Mouse (Mus musculus): ENCODE measurements around the gene Atrnl1. TPM values are rescaled to one million over a fixed set of nuclear protein-coding genes. Genes with fewer than 3 reads are reported as not detected.
A peak's percentile ranks its signal among the peaks of the same experiment; 100 is the strongest.

Gene Atrnl1
- polyA plus RNA-seq, 1 experiment from 2014 or later: 6.9 TPM

DNA sequence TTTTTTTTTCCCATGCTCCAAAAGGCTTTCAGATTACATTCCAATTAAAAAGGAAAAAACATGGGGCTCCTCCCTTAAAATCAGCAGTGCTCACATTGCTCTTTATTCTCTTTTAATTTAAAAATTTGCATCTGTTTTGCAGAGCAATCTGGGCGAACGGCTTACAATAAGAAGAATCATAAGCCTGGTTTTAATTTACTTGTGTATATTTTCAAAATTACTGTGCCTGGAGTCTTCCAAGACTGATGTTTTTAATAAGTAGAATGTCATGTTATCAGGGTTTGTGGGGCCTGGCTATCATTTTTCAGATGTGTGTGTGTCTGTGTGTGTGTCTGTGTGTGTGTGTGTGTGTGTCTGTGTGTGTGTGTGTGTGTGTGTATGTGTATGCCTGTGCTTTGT lies 9.9 kb upstream of the Atrnl1 start:
- Histone ChIP-seq H3K4me3 (ENCODE audit: low read depth, low read length) (no peak overlapping the region), H3K9ac (ENCODE audit: low read length) (no peak overlapping the region), H3K27me3 (replicated peaks; ENCODE audit: control insufficient read depth, insufficient read depth, low read length) (no peaks in the 10 kb centered on the region), H3K4me1 (ENCODE audit: control insufficient read depth, insufficient read depth, low read length) (peaks cover 14% of the 10 kb centered on the region), H3K4me2 (ENCODE audit: low read length) (no peak overlapping the region), H3K27ac (ENCODE audit: low read depth, low read length) (no peak overlapping the region), H3K36me3 (ENCODE audit: control insufficient read depth, insufficient read depth, low read length) (no peaks in the 10 kb centered on the region), H3K9me3 (replicated peaks; ENCODE audit: control insufficient read depth, low read length) (no peaks in the 10 kb centered on the region)
- no peak for ATAC-seq
- no peak for DNase-seq (ENCODE audit: low spot score)
- 72% methylated on average over 2 of the region's 2 CpGs for WGBS

- no peak overlapping the region for H3K9ac ChIP-seq (ENCODE audit: low read length)
- no peaks in the 10 kb centered on the region for H3K9me3 ChIP-seq (replicated peaks; ENCODE audit: control insufficient read depth, low read length)
- DNase-seq (ENCODE audit: low spot score) (no peak), ATAC-seq (no peak)
- peaks cover 16% of the 10 kb centered on the region for H3K4me1 ChIP-seq (ENCODE audit: control insufficient read depth, insufficient read depth, low read length)
- H3K27me3 ChIP-seq (replicated peaks; ENCODE audit: control insufficient read depth, insufficient read depth, low read length): no peaks in the 10 kb centered on the region
- no peak overlapping the region for H3K4me3 ChIP-seq (ENCODE audit: low read depth, low read length)
- H3K27ac ChIP-seq (ENCODE audit: low read depth, low read length): no peak overlapping the region
- no peaks in the 10 kb centered on the region for H3K36me3 ChIP-seq (ENCODE audit: control insufficient read depth, insufficient read depth, low read length)
- H3K4me2 ChIP-seq (ENCODE audit: low read length): no peak overlapping the region
- 82% methylated on average over 3 of the region's 3 CpGs for WGBS
Measured at GRCm38 (mm10) chr19:57603593-57603992, 7.2 kb upstream of the Atrnl1 start.

DNA sequence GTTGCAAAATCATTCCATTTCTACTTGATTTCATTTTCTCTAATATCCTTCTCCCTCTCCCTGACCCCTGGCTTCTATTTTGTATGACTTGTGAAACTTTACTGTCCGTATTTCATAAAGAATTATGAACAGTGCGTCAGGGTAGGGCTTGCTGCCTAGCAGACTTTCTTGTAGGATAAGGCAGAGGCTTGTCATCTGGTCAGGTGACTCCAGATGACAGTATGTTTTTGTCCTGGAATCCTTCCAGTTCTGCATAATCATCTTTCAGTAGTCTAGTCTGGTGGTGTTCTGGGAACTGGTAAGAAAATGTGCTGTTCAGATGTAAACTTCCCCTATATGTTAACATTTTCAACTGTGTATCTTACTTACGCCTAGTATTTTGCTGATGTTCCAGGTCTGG lies 4.9 kb upstream of the Atrnl1 start:
- whole genome bisulfite sequencing: 93% methylated on average over 3 of the region's 3 CpGs
- H3K27ac ChIP-seq (ENCODE audit: low read depth, low read length): no peak overlapping the region

GRCm38 (mm10) chr19:57606351-57606750 lies 4.5 kb upstream of the Atrnl1 start:
- no peaks in the 10 kb centered on the region for H3K36me3 ChIP-seq (ENCODE audit: control insufficient read depth, insufficient read depth, low read length)
- no peaks in the 10 kb centered on the region for H3K9me3 ChIP-seq (replicated peaks; ENCODE audit: control insufficient read depth, low read length)
- H3K4me3 ChIP-seq (ENCODE audit: low read depth, low read length): no peak overlapping the region
- no peak overlapping the region for H3K9ac ChIP-seq (ENCODE audit: low read length)
- 0 out of 2 replicates have a peak, but pooled peaks cover 9% of the 10 kb centered on the region for H3K4me1 ChIP-seq (ENCODE audit: control insufficient read depth, insufficient read depth, low read length)
- H3K4me2 ChIP-seq (ENCODE audit: low read length): no peak overlapping the region
- 93% methylated on average over 10 of the region's 10 CpGs for whole genome bisulfite sequencing
- no peaks in the 10 kb centered on the region for H3K27me3 ChIP-seq (replicated peaks; ENCODE audit: control insufficient read depth, insufficient read depth, low read length)
- H3K27ac ChIP-seq (ENCODE audit: low read depth, low read length): no peak overlapping the region
- DNase-seq (ENCODE audit: low spot score) (no peak), ATAC-seq (no peak)

More for the DNA sequence above, 4.9 kb upstream of the Atrnl1 start:
- no peak overlapping the region for H3K4me2 ChIP-seq (ENCODE audit: low read length)
- no peaks in the 10 kb centered on the region for H3K36me3 ChIP-seq (ENCODE audit: control insufficient read depth, insufficient read depth, low read length)
- ATAC-seq (no peak), DNase-seq (ENCODE audit: low spot score) (no peak)
- no peak overlapping the region for H3K9ac ChIP-seq (ENCODE audit: low read length)
- H3K9me3 ChIP-seq (replicated peaks; ENCODE audit: control insufficient read depth, low read length): no peaks in the 10 kb centered on the region
- no peaks in the 10 kb centered on the region for H3K27me3 ChIP-seq (replicated peaks; ENCODE audit: control insufficient read depth, insufficient read depth, low read length)
- no peak overlapping the region for H3K4me3 ChIP-seq (ENCODE audit: low read depth, low read length)
- 0 out of 2 replicates have a peak, but pooled peaks cover 9% of the 10 kb centered on the region for H3K4me1 ChIP-seq (ENCODE audit: control insufficient read depth, insufficient read depth, low read length)

GRCm38 (mm10) chr19:57609361-57610057 lies 1.3 kb upstream of the Atrnl1 start:
- 8% methylated on average over 12 of the region's 12 CpGs for WGBS
- DNase-seq (ENCODE audit: low spot score) (peak; percentile 59), ATAC-seq (no peak)
- Histone ChIP-seq H3K36me3 (ENCODE audit: control insufficient read depth, insufficient read depth, low read length) (no peaks in the 10 kb centered on the region), H3K9ac (ENCODE audit: low read length) (peak overlapping the region; percentile 93), H3K27ac (ENCODE audit: low read depth, low read length) (peak overlapping the region; percentile 97; the same call in 1 of the 2 replicates), H3K4me1 (ENCODE audit: control insufficient read depth, insufficient read depth, low read length) (peaks cover 28% of the 10 kb centered on the region), H3K27me3 (replicated peaks; ENCODE audit: control insufficient read depth, insufficient read depth, low read length) (no peaks in the 10 kb centered on the region), H3K9me3 (replicated peaks; ENCODE audit: control insufficient read depth, low read length) (no peaks in the 10 kb centered on the region), H3K4me3 (ENCODE audit: low read depth, low read length) (peak overlapping the region; percentile 96), H3K4me2 (ENCODE audit: low read length) (peak overlapping the region; percentile 98)

DNA sequence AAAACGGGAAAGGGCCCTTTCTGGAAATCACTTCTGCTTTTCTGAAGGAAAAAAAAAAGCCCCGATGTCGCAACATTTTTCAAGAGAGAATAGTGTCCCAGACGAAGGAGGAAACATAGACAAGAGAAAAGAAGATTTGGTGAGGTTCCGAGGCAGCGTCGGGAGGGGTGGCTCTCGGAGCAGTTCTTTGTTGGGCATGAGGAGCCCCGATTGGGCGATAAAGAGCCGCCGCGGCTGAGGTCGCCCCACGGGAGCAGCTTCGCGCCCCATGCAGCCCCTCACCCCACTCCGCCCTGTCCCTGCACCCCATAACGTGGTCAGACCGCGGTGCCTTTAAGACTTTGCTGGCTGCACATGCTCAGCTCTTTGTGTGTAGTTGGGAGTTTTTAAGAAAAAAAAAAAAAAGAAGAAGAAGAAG lies 767 bp upstream of the Atrnl1 start:
- H3K27ac ChIP-seq (ENCODE audit: low read depth, low read length): peak overlapping the region; percentile 97
- H3K36me3 ChIP-seq (ENCODE audit: control insufficient read depth, insufficient read depth, low read length): no peaks in the 10 kb centered on the region
- H3K4me1 ChIP-seq (ENCODE audit: control insufficient read depth, insufficient read depth, low read length): peaks cover 28% of the 10 kb centered on the region
- H3K9ac ChIP-seq (ENCODE audit: low read length): peak overlapping the region; percentile 93
- WGBS: 0% methylated on average over 21 of the region's 21 CpGs
- H3K9me3 ChIP-seq (replicated peaks; ENCODE audit: control insufficient read depth, low read length): no peaks in the 10 kb centered on the region
- H3K27me3 ChIP-seq (replicated peaks; ENCODE audit: control insufficient read depth, insufficient read depth, low read length): no peaks in the 10 kb centered on the region
- ATAC-seq: peak; percentile 32
- DNase-seq (ENCODE audit: low spot score): peak; percentile 72
- H3K4me3 ChIP-seq (ENCODE audit: low read depth, low read length): peak overlapping the region; percentile 96
- H3K4me2 ChIP-seq (ENCODE audit: low read length): peak overlapping the region; percentile 98

DNA sequence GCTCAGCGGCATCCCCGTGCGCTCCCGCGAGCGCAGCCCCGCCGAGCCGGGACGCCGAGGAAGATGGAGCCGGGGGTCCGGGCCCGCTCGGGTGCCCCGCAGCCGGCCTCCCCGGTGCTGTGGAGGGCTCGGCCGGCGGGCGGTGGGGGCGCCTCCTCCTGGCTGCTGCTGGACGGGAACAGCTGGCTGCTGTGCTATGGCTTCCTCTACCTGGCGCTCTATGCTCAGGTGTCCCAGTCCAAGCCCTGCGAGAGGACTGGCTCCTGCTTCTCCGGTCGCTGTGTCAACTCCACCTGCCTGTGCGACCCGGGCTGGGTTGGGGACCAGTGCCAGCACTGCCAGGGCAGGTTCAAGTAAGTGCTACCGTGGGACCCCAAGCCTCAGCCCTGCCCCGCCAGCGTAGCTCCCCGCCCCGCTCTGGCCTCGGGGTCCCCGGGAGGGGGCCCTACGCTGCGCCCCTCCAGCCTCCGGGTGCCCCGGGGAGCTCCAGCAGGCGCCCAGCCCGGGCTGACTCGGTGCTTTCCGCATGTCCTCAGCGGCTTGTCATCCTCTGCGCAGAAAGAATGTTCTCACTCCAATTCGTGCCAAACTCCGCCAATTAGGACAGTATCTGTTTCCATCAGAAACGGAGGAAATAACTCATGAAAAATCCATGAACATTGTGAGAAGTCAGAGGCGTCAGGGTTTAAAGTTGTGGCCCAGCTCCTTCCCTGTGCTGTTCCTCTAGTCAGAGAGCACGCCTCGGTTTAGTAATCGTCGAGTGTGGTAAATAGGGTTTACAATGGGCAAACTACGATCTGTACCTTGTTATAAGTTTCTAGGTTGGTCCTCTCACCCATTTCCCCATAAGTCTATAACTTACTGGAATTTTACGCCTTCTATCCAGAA lies 701 bp downstream of the Atrnl1 start:
- peak; percentile 62 for ATAC-seq
- Histone ChIP-seq H3K27ac (ENCODE audit: low read depth, low read length) (peak overlapping the region; percentile 97), H3K9me3 (replicated peaks; ENCODE audit: control insufficient read depth, low read length) (no peaks in the 10 kb centered on the region), H3K4me3 (ENCODE audit: low read depth, low read length) (peak overlapping the region; percentile 96), H3K27me3 (replicated peaks; ENCODE audit: control insufficient read depth, insufficient read depth, low read length) (no peaks in the 10 kb centered on the region), H3K4me1 (ENCODE audit: control insufficient read depth, insufficient read depth, low read length) (peaks cover 30% of the 10 kb centered on the region), H3K4me2 (ENCODE audit: low read length) (peak overlapping the region; percentile 98), H3K36me3 (ENCODE audit: control insufficient read depth, insufficient read depth, low read length) (no peaks in the 10 kb centered on the region), H3K9ac (ENCODE audit: low read length) (peak overlapping the region; percentile 93)
- DNase-seq (ENCODE audit: low spot score): peak; percentile 65
- 1% methylated on average over 41 of the region's 57 CpGs for WGBS

DNA sequence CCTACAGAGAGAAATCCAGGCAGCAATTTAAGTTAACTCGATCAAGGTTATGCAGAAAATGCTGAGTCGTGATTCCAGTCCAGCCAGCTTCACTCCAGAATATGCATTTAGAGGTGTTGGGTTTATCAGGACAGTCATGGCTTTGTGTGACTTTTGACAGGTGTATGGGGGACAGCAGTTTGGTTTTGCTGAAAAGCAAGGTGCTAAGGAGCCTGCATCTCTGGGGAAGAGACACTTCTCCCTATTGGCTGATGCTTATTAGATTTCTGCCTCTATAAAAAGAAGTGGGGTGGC lies 1.3 kb downstream of the Atrnl1 start:
- no peaks in the 10 kb centered on the region for H3K9me3 ChIP-seq (replicated peaks; ENCODE audit: control insufficient read depth, low read length)
- WGBS: 14% methylated on average over 2 of the region's 2 CpGs
- DNase-seq (ENCODE audit: low spot score) (peak; percentile 30), ATAC-seq (no peak)
- H3K27me3 ChIP-seq (replicated peaks; ENCODE audit: control insufficient read depth, insufficient read depth, low read length): no peaks in the 10 kb centered on the region
- H3K36me3 ChIP-seq (ENCODE audit: control insufficient read depth, insufficient read depth, low read length): no peaks in the 10 kb centered on the region
- H3K9ac ChIP-seq (ENCODE audit: low read length): peak overlapping the region; percentile 93
- peak overlapping the region; percentile 96 for H3K4me3 ChIP-seq (ENCODE audit: low read depth, low read length)
- H3K4me1 ChIP-seq (ENCODE audit: control insufficient read depth, insufficient read depth, low read length): peaks cover 30% of the 10 kb centered on the region
- no peak overlapping the region for H3K27ac ChIP-seq (ENCODE audit: low read depth, low read length)
- H3K4me2 ChIP-seq (ENCODE audit: low read length): peak overlapping the region; percentile 98

All from forebrain, embryonic 14.5 days (tissue).